Mouse (Mus musculus): ENCODE measurements around the gene Lamp1.

Gene Lamp1

GRCm38 (mm10) chr8:13163563-13163962, 4.6 kb downstream of the Lamp1 start:
- DNase-seq (ENCODE audit: low spot score in 2 of 2): no peak

- no peak for DNase-seq (ENCODE audit: low spot score in 2 of 2)
Measured at GRCm38 (mm10) chr8:13164361-13164760, 5.4 kb downstream of the Lamp1 start.

DNA sequence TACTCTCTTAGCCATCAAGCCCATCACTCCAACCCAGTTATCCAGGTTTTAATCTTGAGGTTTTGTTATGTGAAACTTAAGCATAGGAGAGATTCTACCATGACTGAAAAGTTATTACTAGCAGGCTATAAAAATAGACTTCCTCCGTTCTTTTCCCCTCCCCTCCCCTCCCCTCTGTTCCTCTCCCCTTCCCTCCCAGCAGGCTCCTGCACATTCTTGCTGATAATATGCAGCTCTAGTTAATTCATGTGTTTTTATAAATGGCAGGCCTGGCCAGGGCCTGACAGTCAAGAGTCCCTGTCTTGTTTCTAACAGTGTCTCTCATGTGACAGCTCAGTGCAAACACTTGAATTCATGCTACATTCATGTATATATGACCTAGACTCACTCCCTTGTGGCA, 11.5 kb downstream of the Lamp1 start:
- no peak for DNase-seq (ENCODE audit: low spot score in 2 of 2)

- no peak for DNase-seq (ENCODE audit: low spot score in 2 of 2)
Measured at GRCm38 (mm10) chr8:13174305-13174704, 15.3 kb downstream of the Lamp1 start.

DNA sequence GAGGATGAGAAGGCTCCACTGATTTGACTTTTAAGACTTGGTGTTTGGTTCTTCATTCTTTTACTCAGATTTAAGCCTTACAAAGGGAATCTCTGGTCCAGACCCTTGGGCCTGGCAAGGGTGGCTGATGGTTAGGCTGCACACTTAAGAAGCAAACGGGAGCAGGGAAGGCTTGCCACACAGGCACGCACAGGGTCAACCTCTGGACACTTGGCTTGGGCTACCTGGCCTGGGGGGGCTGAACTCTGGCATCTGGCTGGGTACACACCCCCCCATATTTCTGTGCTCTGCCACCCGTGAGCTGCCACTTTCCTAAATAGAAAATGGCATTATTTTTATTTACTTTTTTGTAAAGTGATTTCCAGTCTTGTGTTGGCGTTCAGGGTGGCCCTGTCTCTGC, 15.8 kb downstream of the Lamp1 start:
- no peak for DNase-seq (ENCODE audit: low spot score in 2 of 2)

DNA sequence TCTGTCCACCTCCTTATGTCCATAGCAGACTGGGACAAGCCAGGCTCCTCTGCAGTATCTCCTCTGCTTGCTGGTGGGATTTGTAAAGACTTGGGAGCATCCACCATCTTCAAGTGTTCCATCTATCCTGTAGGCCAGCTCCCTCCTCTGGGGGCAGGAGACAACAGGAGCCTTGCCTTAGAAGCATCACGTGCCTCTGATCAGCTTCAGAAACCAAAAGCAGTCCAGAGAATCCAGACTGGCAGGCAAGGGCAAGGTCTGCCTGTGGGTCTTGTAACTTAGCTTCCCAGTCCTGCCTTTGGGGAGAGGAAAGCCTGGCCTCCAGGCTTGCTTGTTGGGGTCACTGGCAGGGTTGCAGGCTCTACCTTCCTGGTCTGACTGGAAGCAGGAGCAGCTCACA, 16.7 kb downstream of the Lamp1 start:
- no peak for DNase-seq (ENCODE audit: low spot score in 2 of 2)

- DNase-seq (ENCODE audit: low spot score in 2 of 2): no peak
Measured at GRCm38 (mm10) chr8:13177173-13177852, 18.4 kb downstream of the Lamp1 start.

- DNase-seq (ENCODE audit: low spot score in 2 of 2): no peak
Measured at GRCm38 (mm10) chr8:13178137-13178536, 19.2 kb downstream of the Lamp1 start.

DNA sequence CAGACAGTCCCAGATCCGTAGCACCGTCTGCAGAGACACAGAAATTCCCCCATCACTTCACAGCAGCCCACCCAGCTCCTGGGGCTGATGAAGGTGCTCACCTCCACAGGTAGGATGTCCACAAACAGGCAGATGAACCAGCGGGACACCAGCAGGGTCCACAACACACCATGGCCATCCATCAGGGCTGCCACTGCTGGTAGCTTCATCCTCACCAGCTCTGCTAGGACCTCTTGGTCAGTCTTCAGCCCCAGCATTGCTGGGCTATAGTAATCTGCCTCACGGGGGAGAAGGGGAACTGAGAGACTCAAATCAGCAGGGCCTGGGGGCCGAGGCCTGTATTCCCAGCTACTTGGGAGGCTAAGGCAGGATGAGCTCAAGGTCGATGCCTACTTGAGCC, 20.5 kb downstream of the Lamp1 start:
- no peak for DNase-seq (ENCODE audit: low spot score in 2 of 2)

DNA sequence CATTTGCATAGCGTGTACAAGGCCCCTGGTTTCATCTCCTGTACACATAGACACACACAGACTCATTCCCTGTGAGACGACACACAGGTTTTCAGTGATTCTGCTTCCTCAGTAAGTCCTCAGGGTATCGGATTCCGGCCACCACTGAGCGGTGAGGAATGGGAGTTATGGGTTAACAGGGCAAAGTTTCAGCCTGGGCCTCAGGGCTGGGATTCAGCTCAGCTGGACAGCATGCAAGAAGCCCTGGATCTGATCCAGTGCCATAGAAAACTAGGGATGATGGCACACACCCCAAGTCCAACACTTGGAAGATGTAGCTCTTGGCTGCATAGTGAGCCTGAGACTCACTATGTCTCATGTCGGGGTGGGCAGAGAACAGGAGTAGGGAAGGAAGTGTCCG, 21.0 kb downstream of the Lamp1 start:
- DNase-seq (ENCODE audit: low spot score in 2 of 2): no peak

DNA sequence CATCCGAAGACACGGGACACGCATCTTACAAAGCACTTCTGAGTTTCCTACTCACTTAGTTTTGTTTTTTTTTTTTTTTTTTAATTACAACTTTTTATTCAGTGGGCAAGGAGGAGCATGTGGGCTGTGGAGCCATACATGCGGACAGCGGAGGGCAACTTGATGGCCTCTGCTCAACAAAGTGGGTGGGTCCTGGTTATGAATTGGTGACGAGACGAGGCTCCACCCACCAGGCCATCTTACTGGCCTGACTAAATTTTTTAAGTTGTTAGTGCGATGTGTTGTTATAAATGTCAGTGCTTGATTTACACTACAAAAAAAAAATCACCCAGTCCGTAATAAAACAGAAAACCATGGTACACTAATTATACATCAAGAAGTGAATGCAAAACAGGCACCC, 21.4 kb downstream of the Lamp1 start:
- no peak for DNase-seq (ENCODE audit: low spot score in 2 of 2)

GRCm38 (mm10) chr8:13180911-13181690, 22.1 kb downstream of the Lamp1 start:
- no peak for DNase-seq (ENCODE audit: low spot score in 2 of 2)

DNA sequence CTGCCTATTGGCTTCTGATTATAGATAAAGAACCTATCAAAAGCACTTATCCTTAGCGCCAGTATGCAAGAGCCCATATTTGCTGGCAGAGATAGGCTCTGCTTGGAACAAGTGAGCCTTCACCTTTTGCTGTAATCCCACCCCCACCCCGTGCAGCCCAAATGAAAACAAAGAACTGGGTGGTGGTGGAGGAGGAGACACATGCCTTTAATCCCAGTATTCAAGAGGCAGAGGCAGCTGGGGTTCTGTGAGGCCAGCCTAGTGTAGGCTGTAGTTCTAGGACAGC, 22.7 kb downstream of the Lamp1 start:
- no peak for DNase-seq (ENCODE audit: low spot score in 2 of 2)

DNA sequence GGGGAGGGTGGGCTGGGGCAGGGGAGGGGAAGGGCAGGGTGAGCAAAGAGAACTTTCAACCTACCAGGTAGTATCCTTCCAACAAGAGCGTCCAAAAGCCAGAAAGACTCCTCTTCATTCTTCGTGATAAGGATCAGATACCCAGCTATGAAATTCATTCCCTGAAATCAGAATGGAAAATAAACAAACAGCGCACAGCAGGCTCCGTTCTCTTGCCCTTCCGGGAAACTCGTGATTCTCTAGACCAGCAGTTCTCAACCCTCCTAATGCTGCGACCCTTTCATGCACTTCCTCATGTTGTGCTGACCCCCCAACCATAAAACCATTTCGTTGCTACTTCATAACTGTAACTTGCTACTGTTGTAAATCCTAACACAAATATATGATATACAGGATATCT, 27.9 kb downstream of the Lamp1 start:
- no peak for DNase-seq (ENCODE audit: low spot score in 2 of 2)

DNA sequence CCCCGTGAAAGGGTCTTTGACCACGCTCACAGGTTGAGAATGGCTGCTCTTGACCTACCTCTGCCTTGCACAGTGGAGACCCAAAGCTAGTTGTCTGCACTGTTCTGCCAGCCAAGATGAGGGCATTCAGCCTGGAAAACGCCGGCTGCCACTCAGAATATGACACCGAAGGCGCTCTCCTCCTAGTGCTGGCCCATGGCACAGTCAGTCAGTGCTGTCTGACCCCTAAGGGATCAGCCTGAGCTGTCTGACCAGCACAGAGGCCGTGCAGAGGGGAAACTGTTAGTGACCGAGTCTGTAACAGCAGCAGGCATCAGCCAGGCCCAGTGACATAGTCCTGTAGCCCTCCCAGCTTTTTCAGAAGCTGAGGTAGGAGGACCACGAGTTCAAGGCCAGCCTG, 28.3 kb downstream of the Lamp1 start:
- DNase-seq (ENCODE audit: low spot score in 2 of 2): no peak

DNA sequence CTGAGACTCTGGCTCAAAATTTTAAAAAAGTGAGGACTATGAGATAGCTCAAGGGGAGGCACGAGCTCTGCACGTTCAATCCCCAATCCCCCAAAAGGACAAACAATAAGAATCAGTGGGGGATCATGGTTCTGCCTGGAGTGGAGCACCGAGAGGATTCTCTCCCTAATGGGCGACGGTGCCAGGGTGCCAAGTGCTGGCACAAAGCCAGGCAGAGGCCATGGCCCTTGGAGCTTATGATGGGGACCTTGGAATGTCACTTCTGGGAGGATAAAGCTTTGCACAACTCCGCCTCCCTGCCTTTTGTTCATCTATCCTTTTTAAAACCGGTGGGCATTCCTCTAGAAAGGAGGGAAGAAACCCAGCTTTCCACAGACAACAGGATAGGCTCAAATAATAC, 28.7 kb downstream of the Lamp1 start:
- DNase-seq (ENCODE audit: low spot score in 2 of 2): no peak

- no peak for DNase-seq (ENCODE audit: low spot score in 2 of 2)
Measured at GRCm38 (mm10) chr8:13188052-13188555, 29.1 kb downstream of the Lamp1 start.

GRCm38 (mm10) chr8:13188857-13189256, 29.9 kb downstream of the Lamp1 start:
- DNase-seq (ENCODE audit: low spot score in 2 of 2): no peak

DNA sequence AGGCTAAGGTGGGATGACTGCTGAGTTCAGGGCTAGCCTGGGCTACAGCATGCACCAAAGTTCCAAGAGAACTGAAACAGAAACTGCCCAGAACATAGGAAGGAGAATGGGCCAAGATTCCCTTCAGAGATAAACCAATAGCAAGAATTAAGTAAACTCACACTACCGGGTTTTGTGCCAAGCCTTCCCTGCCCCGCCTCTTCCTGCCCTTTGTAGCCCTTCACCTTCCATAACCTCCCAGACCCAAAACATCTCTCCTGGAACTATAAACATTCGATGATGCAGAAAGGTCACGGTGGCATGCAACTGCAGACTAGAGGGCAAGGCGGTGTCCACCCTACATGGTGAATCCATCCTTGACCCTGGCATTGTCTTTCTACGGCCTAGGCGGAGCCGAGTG, 31.3 kb downstream of the Lamp1 start:
- no peak for DNase-seq (ENCODE audit: low spot score in 2 of 2)

GRCm38 (mm10) chr8:13194818-13195217, 35.9 kb downstream of the Lamp1 start:
- DNase-seq (ENCODE audit: low spot score in 2 of 2): no peak

DNA sequence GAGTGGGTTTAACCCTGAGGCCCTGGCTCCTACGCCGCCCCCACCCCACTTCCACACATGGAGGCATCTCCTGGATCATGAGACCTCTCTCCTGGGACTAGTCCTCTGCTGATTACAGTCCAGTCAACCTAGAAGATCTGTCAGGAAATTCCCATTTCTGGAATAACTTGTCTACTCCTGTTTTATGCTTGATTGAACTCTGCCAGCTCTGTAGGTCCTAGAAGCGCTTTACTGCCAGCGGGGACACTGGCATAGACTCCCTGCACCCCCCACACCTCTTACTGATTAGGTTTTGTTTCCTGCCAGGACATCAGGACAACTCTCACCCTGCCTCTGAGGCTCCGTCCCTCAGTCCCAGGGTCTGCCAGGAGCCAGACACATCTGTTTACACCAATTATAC, 38.5 kb downstream of the Lamp1 start:
- DNase-seq (ENCODE audit: low spot score in 2 of 2): no peak

DNA sequence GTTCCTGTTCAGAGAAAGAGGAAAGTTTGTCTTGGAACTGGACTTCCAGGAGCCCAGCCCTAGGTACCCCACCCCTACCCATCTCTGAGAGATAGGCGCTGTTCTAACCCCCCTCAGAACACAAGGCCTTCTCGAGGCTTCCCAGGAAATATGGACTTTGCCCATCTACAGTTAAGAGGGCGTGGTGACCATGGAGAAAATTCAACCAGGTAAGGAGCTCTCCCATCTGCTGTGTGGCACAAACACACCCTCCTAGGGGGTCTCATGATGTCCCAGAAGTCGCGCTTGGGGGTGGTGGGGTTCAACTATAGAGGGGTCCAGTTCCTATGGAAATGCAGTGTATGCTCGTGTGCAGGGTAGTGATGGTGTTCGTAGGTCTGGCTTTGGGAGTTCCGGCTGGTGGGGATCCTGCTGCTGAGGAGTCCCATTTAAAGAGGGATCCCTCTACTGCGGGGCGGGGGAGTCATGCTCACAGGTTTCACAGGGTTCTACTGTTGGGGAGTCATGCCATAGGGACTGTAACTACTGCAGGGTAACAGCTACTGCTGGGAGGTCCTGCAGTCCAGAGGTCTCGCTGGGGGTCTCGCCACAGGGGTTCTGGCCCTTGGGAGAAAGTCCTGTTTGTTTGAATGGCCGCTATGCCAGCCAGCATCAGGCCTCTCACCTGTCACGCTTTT, 40.6 kb downstream of the Lamp1 start:
- no peak for DNase-seq (ENCODE audit: low spot score in 2 of 2)

All from right cerebral cortex, postnatal 10 days (tissue).